ENCODE assay signal across 1 mouse cellular context in genomic region chr19:46533066-46533465, GRCm38 (mm10).
TF ChIP-seq lines count a peak whose summit lies in the region.

No protein-coding gene starts in this region.

TF ChIP-seq in MEL, 35 proteins besides CTCF, POLR2A, EP300 and RAD21 (continued from another document):
- TF ChIP-seq MYC (IDR thresholded peaks at IDR 0.05; ENCODE audit: low read depth, low read length): no peak
- TF ChIP-seq ZMIZ1 (IDR thresholded peaks at IDR 0.05; ENCODE audit: low read depth, low read length): no peak
- no peak for TF ChIP-seq POLR2AphosphoS2 (IDR thresholded peaks at IDR 0.05; ENCODE audit: low read length)
- TF ChIP-seq TAL1 (IDR thresholded peaks at IDR 0.05; ENCODE audit: low read length): no peak
- no peak for TF ChIP-seq ELF1 (IDR thresholded peaks at IDR 0.05; ENCODE audit: low read depth, low read length)
- no peak for TF ChIP-seq HCFC1 (IDR thresholded peaks at IDR 0.05; ENCODE audit: low read depth, low read length)
- TF ChIP-seq MYB (IDR thresholded peaks at IDR 0.05; ENCODE audit: low read depth, low read length): no peak
- TF ChIP-seq CHD1 (IDR thresholded peaks at IDR 0.05; ENCODE audit: low read depth, low read length): no peak
- TF ChIP-seq MAFK (IDR thresholded peaks at IDR 0.05; ENCODE audit: borderline replicate concordance, low read depth, low read length): no peak
- no peak for TF ChIP-seq SMC3 (IDR thresholded peaks at IDR 0.05; ENCODE audit: low read depth, low read length)
- no peak for TF ChIP-seq UBTF (IDR thresholded peaks at IDR 0.05; ENCODE audit: borderline replicate concordance, insufficient read depth, low read depth, low read length)
- no peak for TF ChIP-seq NELFE (IDR thresholded peaks at IDR 0.05; ENCODE audit: low read depth, low read length)
- no peak for TF ChIP-seq KAT2A (conservative IDR thresholded peaks at IDR 0.05; ENCODE audit: low read depth, low read length)
- TF ChIP-seq MEF2A (IDR thresholded peaks at IDR 0.05; ENCODE audit: extremely low read depth, insufficient replicate concordance, low read depth, low read length, poor library complexity, severe bottlenecking): no peak
- TF ChIP-seq ZKSCAN1 (IDR thresholded peaks at IDR 0.05; ENCODE audit: low read depth, low read length): no peak
